Mouse (Mus musculus): ENCODE measurements around the gene Exoc3l2.

DNA sequence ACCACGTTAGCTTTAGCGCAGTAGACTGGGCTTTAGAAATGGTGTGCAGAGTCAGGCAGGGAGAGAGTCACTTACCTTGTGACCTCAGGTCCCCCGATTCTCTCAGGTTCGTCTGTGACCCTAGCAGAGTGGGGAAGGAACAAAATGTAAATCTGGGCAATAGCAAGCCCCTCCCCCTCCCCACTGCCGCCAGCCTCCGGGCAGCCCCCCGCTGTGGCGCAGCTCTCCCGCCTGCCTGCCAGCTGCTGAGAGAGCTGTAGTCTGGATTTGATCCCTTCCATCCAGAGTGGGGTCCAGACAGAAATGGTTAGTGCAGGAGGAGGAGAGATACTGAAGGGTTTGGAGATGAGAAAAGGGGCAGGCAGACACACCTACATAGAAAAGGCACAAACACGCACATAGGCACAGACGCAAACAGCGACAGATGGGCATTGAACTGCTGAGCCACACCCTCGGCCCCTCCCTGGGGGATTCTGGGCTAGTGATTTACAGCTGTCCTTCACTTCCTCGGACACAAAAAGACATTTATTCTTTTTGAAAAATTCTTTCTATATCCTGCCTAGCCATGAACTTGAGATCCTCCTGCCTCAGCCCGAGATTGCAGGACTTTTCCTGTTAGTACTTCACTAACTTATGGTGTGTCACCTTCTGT, 35.0 kb upstream of the Exoc3l2 start:
- TF ChIP-seq CTCF (IDR thresholded peaks at IDR 0.05; ENCODE audit: low read depth) (no peak), EP300 (IDR thresholded peaks at IDR 0.05; ENCODE audit: low read depth) (no peak)

Data from liver, embryonic 14.5 days (tissue).